Mouse (Mus musculus) cerebellum, adult 2 months (tissue): ENCODE data around the gene Pebp1. TPM values are rescaled to one million over a fixed set of nuclear protein-coding genes. Genes with fewer than 3 reads are reported as not detected.

ENCODE experiments used
- DNase-seq, 2 experiments: peaks; one replicate each; pipeline ENCODE4 v3.0.0; 2021
- H3K27ac ChIP-seq: fragments of 200-500 bp; 2 replicates; pipeline ENCODE4 v1.5.1; 2012; ENCODE audit warnings: low read length, control low read depth, inconsistent platforms; ENCODE audit not compliant: insufficient read depth
- H3K27me3 ChIP-seq: fragments of 200-500 bp; 2 replicates; pipeline ENCODE4 v1.6.1; 2012; ENCODE audit warnings: inconsistent platforms, mild to moderate bottlenecking, low read length, moderate library complexity; ENCODE audit not compliant: control insufficient read depth, insufficient read depth
- H3K4me1 ChIP-seq: fragments of 200-500 bp; 2 replicates; pipeline ENCODE4 v1.6.1; 2011; ENCODE audit warnings: low read length; ENCODE audit not compliant: control insufficient read depth, insufficient read depth
- H3K4me3 ChIP-seq: fragments of 200-500 bp; replicated peaks from 2 replicates; pipeline ENCODE3; 2011; ENCODE audit warnings: mild to moderate bottlenecking, low read depth, low read length, control low read depth; ENCODE audit not compliant: insufficient read depth
- CTCF ChIP-seq: fragments of 200-500 bp; IDR thresholded peaks from 2 replicates; pipeline ENCODE4 v1.5.1; 2011; ENCODE audit warnings: low read depth, mild to moderate bottlenecking, control low read depth, low read length, moderate library complexity, borderline replicate concordance; ENCODE audit not compliant: insufficient read depth
- POLR2A ChIP-seq: fragments of 200-500 bp; IDR thresholded peaks from 2 replicates; pipeline ENCODE4 v1.6.1; 2011; ENCODE audit warnings: low read length, control low read depth, borderline replicate concordance; ENCODE audit not compliant: insufficient read depth
- WGBS: fragments of 180-500 bp; shearing (Covaris S2); methylation state at CpG from one replicate; pipeline ENCODE4 v1.1.7; 2018; 5-methylcytosine and 5-hydroxymethylcytosine counted together
- polyA plus RNA-seq: library from polyadenylated mRNA; depleted of rRNA; stranded (reverse); fragments of >200 nt; gene quantifications from 2 replicates; pipeline ENCODE4 v1.2.3, GENCODE M21; 2012; rRNA removed

Gene Pebp1
- 792 and 833 TPM in 2 replicates for polyA plus RNA-seq

GRCm38 (mm10) chr5:117286831-117287822 lies at the start of gene Pebp1:
Gene Pebp1, minus strand, starts transcription at chr5:117287625.
- 1% methylated on average over 77 of the region's 77 CpGs for WGBS
- Histone ChIP-seq H3K4me1 (peaks cover 6% of the 10 kb centered on the region; the same call in 1 of the 2 replicates), H3K4me3 (peak within 1 kb of the TSS; percentile 71), H3K27me3 (no peaks in the 10 kb centered on the region), H3K27ac (no peak within 1 kb of the TSS)
- DNase-seq = peak; percentile 94 to 96
- TF ChIP-seq POLR2A (0 out of 2 replicates have a peak, but pooled peaks have one; percentile 9), CTCF (no peak)

GRCm38 (mm10) chr5:117330457-117330856 lies 43.0 kb upstream of the Pebp1 start:
- no peak for TF ChIP-seq POLR2A
- no peak for TF ChIP-seq CTCF
- Histone ChIP-seq H3K27ac (no peak overlapping the region), H3K4me3 (no peak overlapping the region), H3K4me1 (no peaks in the 10 kb centered on the region), H3K27me3 (no peaks in the 10 kb centered on the region)
- DNase-seq = no peak
- 94% methylated on average over 7 of the region's 7 CpGs for WGBS

- Histone ChIP-seq H3K27ac (no peak overlapping the region), H3K4me1 (no peaks in the 10 kb centered on the region), H3K27me3 (no peaks in the 10 kb centered on the region), H3K4me3 (no peak overlapping the region)
- WGBS = 74% methylated on average over 6 of the region's 6 CpGs
- TF ChIP-seq CTCF = no peak
- no peak for TF ChIP-seq POLR2A
- DNase-seq = no peak
Measured at GRCm38 (mm10) chr5:117326408-117326807, 39.0 kb upstream of the Pebp1 start.

- H3K27ac ChIP-seq = no peak overlapping the region
- no peak for DNase-seq
- TF ChIP-seq CTCF = no peak
- no peak for TF ChIP-seq POLR2A
- H3K27me3 ChIP-seq = no peaks in the 10 kb centered on the region
- H3K4me3 ChIP-seq = no peak overlapping the region
- 69% methylated on average over 9 of the region's 9 CpGs for WGBS
- no peaks in the 10 kb centered on the region for H3K4me1 ChIP-seq
Measured at GRCm38 (mm10) chr5:117323751-117324150, 36.3 kb upstream of the Pebp1 start.

- DNase-seq = peak; percentile 62 to 75
Measured at GRCm38 (mm10) chr5:117318741-117319629, 31.6 kb upstream of the Pebp1 start, which contains the start of gene Vsig10. Gene Vsig10, plus strand, starts transcription at chr5:117319083.

GRCm38 (mm10) chr5:117314587-117315428 lies 27.4 kb upstream of the Pebp1 start:
- Histone ChIP-seq H3K4me3 (no peak overlapping the region), H3K27me3 (no peaks in the 10 kb centered on the region; the same call in 1 of the 2 replicates), H3K4me1 (no peaks in the 10 kb centered on the region), H3K27ac (no peak overlapping the region)
- WGBS = 41% methylated on average over 9 of the region's 9 CpGs
- TF ChIP-seq CTCF (no peak), POLR2A (no peak)
- peak in 1 of 2 experiments; percentile 15 for DNase-seq

More at GRCm38 (mm10) chr5:117318741-117319629, 31.6 kb upstream of the Pebp1 start, which contains the start of gene Vsig10:
- TF ChIP-seq POLR2A = no peak
- no peak for TF ChIP-seq CTCF
- Histone ChIP-seq H3K27ac (no peak within 1 kb of the TSS), H3K4me3 (peak within 1 kb of the TSS; percentile 68), H3K27me3 (no peaks in the 10 kb centered on the region; the same call in 1 of the 2 replicates), H3K4me1 (no peaks in the 10 kb centered on the region)
- WGBS = under 1% methylated on average over 81 of the region's 81 CpGs
